Mouse (Mus musculus) small intestine, adult 2 months (tissue): ENCODE measurements around the gene Ccdc184. TPM values are rescaled to one million over a fixed set of nuclear protein-coding genes. Genes with fewer than 3 reads are reported as not detected.

Experiments
- H3K27ac ChIP-seq: fragments of 200-500 bp; 2 replicates; pipeline ENCODE4 v1.5.1; 2012; ENCODE audit warnings: low read depth, low read length, control low read depth, inconsistent platforms; ENCODE audit not compliant: insufficient read depth
- H3K27me3 ChIP-seq: fragments of 200-500 bp; 2 replicates; pipeline ENCODE4 v1.6.1; 2012; ENCODE audit warnings: mild to moderate bottlenecking, moderate library complexity, low read length, inconsistent platforms; ENCODE audit not compliant: control insufficient read depth, insufficient read depth
- H3K36me3 ChIP-seq: fragments of 200-500 bp; 2 replicates; pipeline ENCODE4 v1.6.1; 2012; ENCODE audit warnings: mild to moderate bottlenecking, low read length, control low read depth, inconsistent platforms; ENCODE audit not compliant: control insufficient read depth, insufficient read depth
- H3K4me1 ChIP-seq: fragments of 200-500 bp; 2 replicates; pipeline ENCODE4 v1.6.1; 2012; ENCODE audit warnings: low read length, inconsistent platforms, mixed read lengths; ENCODE audit not compliant: control insufficient read depth, insufficient read depth, insufficient read length
- H3K4me3 ChIP-seq: fragments of 200-500 bp; 2 replicates; pipeline ENCODE4 v1.5.1; 2012; ENCODE audit warnings: low read depth, mild to moderate bottlenecking, control low read depth, inconsistent platforms, low read length, moderate library complexity
- CTCF ChIP-seq: fragments of 200-500 bp; IDR thresholded peaks from 2 replicates; pipeline ENCODE4 v1.5.1; 2012; ENCODE audit warnings: low read depth, mild to moderate bottlenecking, control low read depth, inconsistent platforms, low read length, moderate library complexity, mixed read lengths; ENCODE audit not compliant: insufficient replicate concordance, insufficient read length; ENCODE audit errors: extremely low read depth
- POLR2A ChIP-seq: fragments of 200-500 bp; IDR thresholded peaks from 2 replicates; pipeline ENCODE4 v1.6.1; 2012; ENCODE audit warnings: low read depth, mild to moderate bottlenecking, control low read depth, inconsistent platforms, low read length, moderate library complexity
- WGBS: fragments of 180-500 bp; shearing (Covaris S2); methylation state at CpG from one replicate; pipeline ENCODE4 v1.1.7; 2018; 5-methylcytosine and 5-hydroxymethylcytosine counted together
- polyA plus RNA-seq: library from polyadenylated mRNA; depleted of rRNA; stranded (reverse); fragments of >200 nt; gene quantifications from 2 replicates; pipeline ENCODE4 v1.2.3, GENCODE M21; 2012

Gene Ccdc184
- polyA plus RNA-seq, 1 experiment: 0.43 TPM

DNA sequence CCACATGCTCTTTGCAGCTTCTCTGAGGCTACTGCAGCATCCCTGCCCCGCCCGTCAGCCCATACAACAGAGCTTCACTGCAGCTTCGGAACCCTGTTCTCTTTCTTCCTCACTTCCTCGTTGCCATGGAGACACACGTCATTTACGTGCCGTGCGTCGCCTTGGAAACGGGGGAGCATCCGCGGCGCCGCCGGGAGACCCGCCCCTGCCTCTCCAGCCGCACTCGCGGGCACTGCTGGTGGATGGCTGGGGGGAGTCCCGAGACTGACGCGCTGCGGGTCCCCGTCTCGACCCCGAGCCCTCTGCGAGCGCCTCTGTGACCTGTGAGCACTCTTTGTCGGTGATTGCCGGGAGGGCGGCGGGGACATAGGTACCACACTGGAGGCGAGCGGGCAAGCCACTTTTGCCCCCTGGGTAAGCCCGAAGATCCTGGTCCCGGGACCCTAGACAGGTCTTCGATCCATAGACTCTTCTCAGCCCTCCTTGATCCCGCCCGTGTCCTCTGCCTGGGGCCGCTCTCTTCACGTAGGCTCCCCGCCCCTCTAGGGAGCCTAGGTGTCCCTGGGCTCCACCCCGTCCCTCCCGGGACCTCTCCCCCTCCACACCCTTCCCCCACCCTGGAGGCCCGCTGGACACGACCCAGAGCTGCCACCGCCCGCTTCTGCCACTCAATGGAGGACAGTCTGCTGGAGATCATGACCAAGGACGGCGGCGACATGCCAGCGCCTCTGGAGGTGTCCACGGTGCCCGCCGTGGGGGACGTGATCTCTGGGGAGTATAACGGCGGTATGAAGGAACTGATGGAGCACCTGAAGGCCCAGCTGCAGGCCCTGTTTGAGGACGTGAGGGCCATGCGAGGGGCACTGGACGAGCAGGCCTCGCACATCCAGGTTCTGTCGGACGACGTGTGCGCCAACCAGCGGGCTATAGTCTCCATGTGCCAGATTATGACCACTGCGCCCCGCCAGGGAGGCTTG lies 975 bp downstream of the Ccdc184 start:
- WGBS: 6% methylated on average over 69 of the region's 69 CpGs
- H3K4me1 ChIP-seq: peaks cover 10% of the 10 kb centered on the region
- peaks cover 25% of the 10 kb centered on the region for H3K27me3 ChIP-seq
- peak overlapping the region; percentile 37 for H3K4me3 ChIP-seq
- TF ChIP-seq CTCF (no peak), POLR2A (no peak)
- H3K36me3 ChIP-seq: no peaks in the 10 kb centered on the region
- no peak overlapping the region for H3K27ac ChIP-seq

DNA sequence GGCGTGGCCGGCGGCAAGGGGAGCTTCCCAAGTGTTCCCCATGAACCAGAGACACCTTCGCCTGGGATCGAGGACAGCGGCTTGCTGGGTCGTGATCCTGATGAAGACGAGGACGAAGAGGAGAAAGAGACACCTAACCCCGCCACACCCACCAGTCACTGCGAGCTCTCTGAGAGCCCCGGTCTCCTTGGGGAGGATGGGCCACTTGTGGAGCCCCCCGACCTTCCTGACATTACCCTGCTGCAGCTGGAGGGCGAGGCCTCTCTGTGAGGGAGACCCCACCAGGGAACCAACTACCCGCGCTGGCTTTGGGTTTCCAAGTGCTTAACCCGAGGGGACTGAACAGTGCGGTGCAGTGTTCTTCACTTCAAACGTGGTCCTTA lies 1.7 kb downstream of the Ccdc184 start:
- peaks cover 10% of the 10 kb centered on the region for H3K4me1 ChIP-seq
- TF ChIP-seq CTCF: no peak
- no peak for TF ChIP-seq POLR2A
- peaks cover 25% of the 10 kb centered on the region for H3K27me3 ChIP-seq
- H3K27ac ChIP-seq: no peak overlapping the region
- WGBS: 22% methylated on average over 19 of the region's 19 CpGs
- no peak overlapping the region for H3K4me3 ChIP-seq
- no peaks in the 10 kb centered on the region for H3K36me3 ChIP-seq

DNA sequence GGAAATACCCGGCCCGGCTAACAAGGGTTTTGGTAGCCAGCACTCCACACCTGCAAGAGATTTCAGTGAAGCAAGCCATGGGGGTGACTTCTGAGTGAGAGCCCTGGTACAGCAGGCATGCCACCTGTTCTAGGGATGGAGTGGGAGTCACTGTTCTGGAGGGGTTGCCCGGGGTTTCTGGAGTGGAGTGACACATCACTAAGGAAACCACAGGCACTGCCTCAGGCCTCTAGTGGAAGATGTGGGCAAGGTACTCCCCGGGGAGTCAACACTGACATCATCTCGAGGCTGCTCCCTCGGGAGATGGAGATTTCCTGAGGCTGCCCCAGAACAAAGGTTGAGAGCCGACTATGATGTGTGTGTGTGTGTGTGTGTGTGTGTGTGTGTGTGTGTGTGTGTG lies 3.4 kb downstream of the Ccdc184 start:
- H3K27me3 ChIP-seq: peaks cover 23% of the 10 kb centered on the region
- peaks cover 10% of the 10 kb centered on the region for H3K4me1 ChIP-seq
- no peak overlapping the region for H3K4me3 ChIP-seq
- H3K27ac ChIP-seq: no peak overlapping the region
- WGBS: 17% methylated on average over 7 of the region's 7 CpGs
- no peak for TF ChIP-seq CTCF
- H3K36me3 ChIP-seq: no peaks in the 10 kb centered on the region

DNA sequence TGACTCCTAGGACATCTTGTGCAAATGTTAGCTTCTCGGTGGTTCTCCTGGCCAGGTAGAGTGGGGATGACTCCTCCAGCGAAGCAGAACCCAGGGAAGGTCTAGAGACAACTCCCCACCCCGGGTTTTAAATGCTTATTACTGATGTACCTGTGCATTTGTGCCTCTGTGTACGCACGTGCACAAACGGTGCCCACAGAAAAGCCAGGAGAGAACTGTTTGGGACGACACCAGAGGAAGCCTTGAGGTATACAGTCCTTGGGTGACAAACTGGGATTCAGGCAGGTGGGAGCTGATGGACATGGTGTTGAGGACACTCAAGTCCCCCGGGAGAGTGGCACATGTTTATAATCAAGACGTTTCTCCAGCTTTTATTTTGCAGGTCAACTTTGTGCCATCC lies 4.0 kb downstream of the Ccdc184 start:
- Histone ChIP-seq H3K4me3 (no peak overlapping the region), H3K4me1 (peaks cover 10% of the 10 kb centered on the region), H3K36me3 (no peaks in the 10 kb centered on the region), H3K27ac (no peak overlapping the region), H3K27me3 (peaks cover 19% of the 10 kb centered on the region)
- TF ChIP-seq CTCF (no peak), POLR2A (no peak)
- 76% methylated on average over 9 of the region's 9 CpGs for WGBS

DNA sequence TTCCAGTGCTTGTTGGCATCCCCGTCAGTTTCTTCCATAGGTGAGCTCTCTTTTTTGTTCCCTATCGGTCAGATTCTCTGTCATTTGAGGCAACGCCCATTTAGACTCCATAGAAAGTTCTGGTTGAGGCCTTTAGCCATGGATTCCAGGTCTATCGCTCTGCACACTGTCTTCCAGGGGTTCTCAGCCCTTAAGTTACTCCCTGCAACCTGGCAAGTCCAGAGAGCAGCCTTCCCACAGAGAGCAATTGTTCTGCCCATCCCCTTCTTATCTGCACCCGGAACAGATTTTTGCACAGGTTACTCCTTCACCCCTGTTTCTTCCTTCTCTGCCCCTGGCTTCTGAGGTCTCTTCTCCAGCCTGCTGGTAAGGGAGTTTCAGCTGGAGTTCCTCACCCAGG lies 5.2 kb downstream of the Ccdc184 start:
- no peak overlapping the region for H3K27ac ChIP-seq
- TF ChIP-seq POLR2A (no peak), CTCF (no peak)
- H3K27me3 ChIP-seq: peaks cover 16% of the 10 kb centered on the region
- no peaks in the 10 kb centered on the region for H3K36me3 ChIP-seq
- H3K4me3 ChIP-seq: no peak overlapping the region
- H3K4me1 ChIP-seq: peaks cover 10% of the 10 kb centered on the region
- 28% methylated on average over 5 of the region's 5 CpGs for WGBS

DNA sequence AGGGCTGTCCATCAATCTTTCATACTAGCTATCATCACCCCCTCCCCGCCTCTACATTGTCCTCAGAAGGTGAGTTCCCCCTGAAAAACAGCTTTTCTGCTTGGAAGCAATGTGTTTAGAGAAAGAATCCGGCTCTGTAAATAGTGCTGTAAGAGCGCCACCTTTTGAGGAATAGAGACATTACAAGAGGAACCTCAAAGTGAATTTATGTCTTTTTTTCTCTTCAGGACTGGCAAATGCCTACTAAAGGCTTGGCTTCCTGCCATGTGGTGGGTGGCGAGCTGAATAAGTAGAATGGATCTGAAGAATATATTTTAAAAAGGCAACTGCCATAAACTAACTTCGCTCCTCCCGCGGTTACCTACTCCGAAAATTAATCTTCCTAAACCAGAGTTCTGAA lies 6.9 kb downstream of the Ccdc184 start:
- no peaks in the 10 kb centered on the region for H3K36me3 ChIP-seq
- H3K27ac ChIP-seq: no peak overlapping the region
- TF ChIP-seq POLR2A (no peak), CTCF (no peak)
- 42% methylated on average over 8 of the region's 8 CpGs for WGBS
- H3K4me3 ChIP-seq: no peak overlapping the region
- H3K4me1 ChIP-seq: peaks cover 3% of the 10 kb centered on the region; the same call in 1 of the 2 replicates
- H3K27me3 ChIP-seq: no peaks in the 10 kb centered on the region

DNA sequence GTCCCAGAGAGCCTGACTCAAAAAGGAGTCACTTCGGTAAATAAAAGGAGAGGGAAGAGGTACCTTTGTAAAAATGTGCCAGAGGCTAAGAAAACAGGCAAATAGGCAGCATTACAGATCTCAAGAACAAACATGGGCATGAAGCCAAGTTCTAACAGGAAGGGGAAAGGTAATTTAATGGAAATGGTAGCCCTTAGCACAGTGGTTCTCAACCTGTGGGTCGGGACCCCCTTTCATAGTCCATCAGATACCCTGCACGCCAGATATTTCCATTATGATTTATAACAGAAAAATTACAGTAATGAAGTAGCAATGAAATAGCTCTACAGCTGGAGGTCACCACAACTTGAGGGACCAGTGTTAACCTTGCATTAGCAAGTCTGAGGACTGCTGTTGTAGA lies 10.4 kb downstream of the Ccdc184 start:
- Histone ChIP-seq H3K27ac (no peak overlapping the region), H3K4me1 (no peaks in the 10 kb centered on the region; the same call in 1 of the 2 replicates), H3K36me3 (no peaks in the 10 kb centered on the region), H3K27me3 (peaks cover 2% of the 10 kb centered on the region; the same call in 1 of the 2 replicates), H3K4me3 (no peak overlapping the region)
- WGBS: 32% methylated on average over 3 of the region's 3 CpGs
- TF ChIP-seq POLR2A (no peak), CTCF (no peak)
